Mouse (Mus musculus) liver, embryonic 14.5 days (tissue): ENCODE data around the gene Olfr1233.

Experiments
- CTCF ChIP-seq: IDR thresholded peaks from 2 replicates; pipeline ENCODE4 v1.5.1; 2016; ENCODE audit warnings: antibody characterized with exemption, low read depth, control low read depth
- EP300 ChIP-seq: IDR thresholded peaks from 2 replicates; pipeline ENCODE4 v1.6.1; 2016; ENCODE audit warnings: antibody characterized with exemption, low read depth

DNA sequence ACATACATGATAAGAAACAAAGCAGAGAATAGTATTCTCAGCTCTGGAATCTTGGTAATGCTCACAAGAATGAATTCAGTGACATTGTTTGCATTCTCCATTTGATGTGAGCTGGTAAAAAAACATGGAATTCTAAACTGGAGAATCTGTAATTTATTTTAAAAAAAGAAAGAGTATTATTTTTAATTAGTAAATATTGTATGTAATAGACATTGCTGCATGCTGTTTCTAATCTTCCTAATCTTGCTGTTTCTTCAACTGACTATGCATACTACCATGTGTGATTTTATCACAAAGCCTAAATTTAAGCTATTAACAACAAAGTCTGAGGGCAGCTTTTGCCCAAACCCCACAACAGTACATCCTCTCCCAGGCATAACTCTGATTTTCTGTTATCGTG lies 45.0 kb downstream of the Olfr1233 start, which contains the start of gene Olfr1230:
- TF ChIP-seq CTCF (no peak), EP300 (no peak)
